Mouse (Mus musculus): ENCODE measurements at regions not wholly inside any gene's neighbourhood (a gene's known extent, or its start where the extent isn't known, plus 50 kb on each side); places are given as distances from the start of the nearest gene placed in this dataset.

DNA sequence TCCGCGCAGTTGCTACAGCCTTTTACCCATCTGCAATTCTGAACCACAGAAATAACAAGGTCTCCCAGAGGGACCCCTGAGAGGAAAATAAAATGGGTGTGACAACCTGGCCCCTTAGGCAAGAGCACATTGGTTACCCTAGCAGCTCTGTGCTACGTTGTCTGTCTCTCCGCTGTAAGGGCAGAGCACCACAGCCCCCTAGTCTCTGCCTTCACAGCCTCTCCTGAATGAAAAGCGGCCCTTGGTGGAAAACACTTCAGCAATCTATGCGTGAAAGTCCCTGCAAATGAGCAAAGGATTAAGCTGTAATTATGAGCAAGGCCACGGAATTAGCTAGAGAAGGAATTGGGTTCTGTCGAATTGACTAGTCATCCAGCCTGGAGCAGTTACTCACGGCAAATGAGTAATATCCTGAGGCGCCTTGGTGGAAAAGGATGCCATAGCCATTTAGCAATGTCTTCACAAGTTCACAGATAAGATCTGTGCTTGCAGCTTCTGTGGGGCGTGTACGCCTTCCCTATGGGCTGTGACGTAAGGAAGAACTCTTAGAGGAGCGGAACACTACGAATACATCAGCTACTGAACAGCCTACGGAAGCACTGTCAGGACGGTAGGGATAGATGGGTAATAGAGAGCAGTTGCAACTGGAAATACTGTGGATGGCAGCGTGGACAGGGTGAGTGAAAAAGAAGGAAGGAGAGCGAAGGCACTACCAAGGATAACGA, 61.0 kb upstream of the Nphp3 start:
- 84% methylated on average over 20 of the region's 20 CpGs for WGBS
- Histone ChIP-seq H3K36me3 (ENCODE audit: control insufficient read depth, insufficient read depth, low read length) (no peaks in the 10 kb centered on the region), H3K4me1 (ENCODE audit: control insufficient read depth in 2 of 2, insufficient read depth in 2 of 2, low read length in 2 of 2) (no peaks in the 10 kb centered on the region), H3K4me2 (ENCODE audit: low read length) (no peak overlapping the region), H3K9ac (ENCODE audit: low read length) (no peak overlapping the region), H3K27me3 (ENCODE audit: control insufficient read depth, insufficient read depth, low read length) (no peaks in the 10 kb centered on the region), H3K9me3 (ENCODE audit: control insufficient read depth, low read length) (0 out of 2 replicates have a peak, but pooled peaks cover 7% of the 10 kb centered on the region), H3K27ac (replicated peaks in 1 of 2; ENCODE audit: control insufficient read depth in 1 of 2, insufficient read depth in 1 of 2, low read depth in 2 of 2, low read length in 2 of 2) (no peak overlapping the region), H3K4me3 (ENCODE audit: control insufficient read depth in 1 of 2, insufficient read depth in 1 of 2, low read depth in 1 of 2, low read length in 2 of 2) (no peak overlapping the region)
- ATAC-seq (ENCODE audit: insufficient number of reproducible peaks, insufficient read depth, low FRiP score, low read depth): no peak

- 93% methylated on average over 11 of the region's 11 CpGs for WGBS
- no peaks in the 10 kb centered on the region for H3K36me3 ChIP-seq (ENCODE audit: control insufficient read depth, insufficient read depth, low read length)
- H3K4me3 ChIP-seq (ENCODE audit: control insufficient read depth in 1 of 2, insufficient read depth in 1 of 2, low read depth in 1 of 2, low read length in 2 of 2): no peak overlapping the region
- no peak overlapping the region for H3K4me2 ChIP-seq (ENCODE audit: low read length)
- no peak overlapping the region for H3K9ac ChIP-seq (ENCODE audit: low read length)
- H3K9me3 ChIP-seq (ENCODE audit: control insufficient read depth, low read length): 0 out of 2 replicates have a peak, but pooled peaks cover 7% of the 10 kb centered on the region
- ATAC-seq (ENCODE audit: insufficient number of reproducible peaks, insufficient read depth, low FRiP score, low read depth): no peak
- no peak overlapping the region for H3K27ac ChIP-seq (replicated peaks in 1 of 2; ENCODE audit: control insufficient read depth in 1 of 2, insufficient read depth in 1 of 2, low read depth in 2 of 2, low read length in 2 of 2)
- no peaks in the 10 kb centered on the region for H3K4me1 ChIP-seq (ENCODE audit: control insufficient read depth in 2 of 2, insufficient read depth in 2 of 2, low read length in 2 of 2)
- no peaks in the 10 kb centered on the region for H3K27me3 ChIP-seq (ENCODE audit: control insufficient read depth, insufficient read depth, low read length)
These were observed 60.5 kb upstream of the Nphp3 start for GRCm38 (mm10) chr9:103941901-103942260.

DNA sequence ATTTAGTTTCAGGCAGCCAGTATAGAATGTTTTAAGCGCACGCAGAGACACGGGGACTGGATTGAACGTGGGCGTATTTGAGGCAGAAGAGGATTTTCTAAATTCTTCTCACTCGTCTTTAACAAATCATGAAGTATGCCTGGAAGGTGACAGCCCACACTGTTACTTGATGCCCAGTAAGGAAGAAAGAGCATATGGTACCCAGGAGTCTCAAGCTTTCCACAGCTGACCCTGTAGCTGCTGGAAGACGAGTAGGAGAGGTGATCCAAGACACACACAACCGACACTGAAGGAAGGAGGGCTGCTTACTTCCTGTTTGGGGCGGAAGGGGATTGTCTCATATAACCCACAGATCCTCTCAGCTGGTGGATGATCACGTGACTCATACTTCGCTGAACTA, 56.9 kb upstream of the Nphp3 start:
- Histone ChIP-seq H3K36me3 (ENCODE audit: control insufficient read depth, insufficient read depth, low read length) (no peaks in the 10 kb centered on the region), H3K27me3 (ENCODE audit: control insufficient read depth, insufficient read depth, low read length) (no peaks in the 10 kb centered on the region), H3K4me1 (ENCODE audit: control insufficient read depth in 2 of 2, insufficient read depth in 2 of 2, low read length in 2 of 2) (no peaks in the 10 kb centered on the region), H3K9me3 (ENCODE audit: control insufficient read depth, low read length) (0 out of 2 replicates have a peak, but pooled peaks cover 7% of the 10 kb centered on the region), H3K4me3 (ENCODE audit: control insufficient read depth in 1 of 2, insufficient read depth in 1 of 2, low read depth in 1 of 2, low read length in 2 of 2) (no peak overlapping the region), H3K27ac (replicated peaks in 1 of 2; ENCODE audit: control insufficient read depth in 1 of 2, insufficient read depth in 1 of 2, low read depth in 2 of 2, low read length in 2 of 2) (no peak overlapping the region), H3K9ac (ENCODE audit: low read length) (no peak overlapping the region), H3K4me2 (ENCODE audit: low read length) (no peak overlapping the region)
- 80% methylated on average over 11 of the region's 11 CpGs for WGBS
- no peak for ATAC-seq (ENCODE audit: insufficient number of reproducible peaks, insufficient read depth, low FRiP score, low read depth)

DNA sequence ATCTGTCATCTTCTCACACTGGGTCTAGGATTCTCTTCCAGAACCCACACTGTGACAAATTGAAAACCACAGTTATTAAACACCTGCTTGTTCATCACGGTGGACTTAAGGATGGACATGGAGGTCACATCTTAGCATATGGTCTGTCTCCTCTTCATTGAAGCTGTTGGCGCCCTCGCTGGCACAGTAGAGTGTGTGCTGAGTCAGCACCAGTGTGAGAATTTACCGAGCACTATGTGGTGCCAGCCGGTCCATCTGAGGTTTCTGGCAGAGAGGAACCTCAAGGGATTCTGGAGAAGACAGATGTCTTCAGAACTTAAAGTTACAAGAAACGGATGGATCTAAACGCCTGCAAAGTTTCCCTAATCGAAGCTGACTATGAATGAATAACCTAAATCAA, 50.5 kb upstream of the Nphp3 start:
- H3K4me2 ChIP-seq (ENCODE audit: low read length): no peak overlapping the region
- no peak for ATAC-seq (ENCODE audit: insufficient number of reproducible peaks, insufficient read depth, low FRiP score, low read depth)
- H3K9me3 ChIP-seq (ENCODE audit: control insufficient read depth, low read length): no peaks in the 10 kb centered on the region
- H3K27ac ChIP-seq (replicated peaks in 1 of 2; ENCODE audit: control insufficient read depth in 1 of 2, insufficient read depth in 1 of 2, low read depth in 2 of 2, low read length in 2 of 2): no peak overlapping the region
- no peak overlapping the region for H3K9ac ChIP-seq (ENCODE audit: low read length)
- no peaks in the 10 kb centered on the region for H3K27me3 ChIP-seq (ENCODE audit: control insufficient read depth, insufficient read depth, low read length)
- H3K36me3 ChIP-seq (ENCODE audit: control insufficient read depth, insufficient read depth, low read length): no peaks in the 10 kb centered on the region
- 90% methylated on average over 8 of the region's 8 CpGs for WGBS
- no peaks in the 10 kb centered on the region for H3K4me1 ChIP-seq (ENCODE audit: control insufficient read depth in 2 of 2, insufficient read depth in 2 of 2, low read length in 2 of 2)
- no peak overlapping the region for H3K4me3 ChIP-seq (ENCODE audit: control insufficient read depth in 1 of 2, insufficient read depth in 1 of 2, low read depth in 1 of 2, low read length in 2 of 2)
